Mouse (Mus musculus): ENCODE measurements at regions not wholly inside any gene's neighbourhood (a gene's known extent, or its start where the extent isn't known, plus 50 kb on each side); places are given as distances from the start of the nearest gene placed in this dataset.

- no peaks in the 10 kb centered on the region for H3K9me3 ChIP-seq
- H3K27ac ChIP-seq: no peak overlapping the region
- H3K4me3 ChIP-seq: no peak overlapping the region
- ATAC-seq (replicated peaks): no peak
- no peak overlapping the region for H3K4me2 ChIP-seq
- H3K4me1 ChIP-seq: no peaks in the 10 kb centered on the region
- H3K36me3 ChIP-seq (replicated peaks): no peaks in the 10 kb centered on the region
- no peak overlapping the region for H3K9ac ChIP-seq
- H3K27me3 ChIP-seq (replicated peaks): no peaks in the 10 kb centered on the region
- WGBS: 81% methylated on average over 5 of the region's 5 CpGs
Measured at GRCm38 (mm10) chr15:50360033-50360988, 3524.4 kb upstream of the Gm7489 start.

GRCm38 (mm10) chr15:50361334-50361733 lies 3523.4 kb upstream of the Gm7489 start:
- ATAC-seq (replicated peaks): no peak
- Histone ChIP-seq H3K4me1 (no peaks in the 10 kb centered on the region), H3K27ac (no peak overlapping the region), H3K9ac (no peak overlapping the region), H3K36me3 (replicated peaks) (no peaks in the 10 kb centered on the region), H3K27me3 (replicated peaks) (no peaks in the 10 kb centered on the region), H3K4me2 (no peak overlapping the region), H3K4me3 (no peak overlapping the region), H3K9me3 (no peaks in the 10 kb centered on the region)
- WGBS: 90% methylated on average over 8 of the region's 8 CpGs

- H3K27me3 ChIP-seq (replicated peaks): no peaks in the 10 kb centered on the region
- 92% methylated on average over 4 of the region's 4 CpGs for WGBS
- ATAC-seq (replicated peaks): no peak
Measured at GRCm38 (mm10) chr15:50361751-50362507, 3522.8 kb upstream of the Gm7489 start.

GRCm38 (mm10) chr15:50400006-50400781 lies 3484.5 kb upstream of the Gm7489 start:
- 92% methylated on average over 7 of the region's 7 CpGs for WGBS
- Histone ChIP-seq H3K4me1 (no peaks in the 10 kb centered on the region), H3K4me3 (no peak overlapping the region), H3K27ac (no peak overlapping the region), H3K9me3 (no peaks in the 10 kb centered on the region), H3K27me3 (replicated peaks) (no peaks in the 10 kb centered on the region), H3K36me3 (replicated peaks) (no peaks in the 10 kb centered on the region), H3K9ac (no peak overlapping the region), H3K4me2 (no peak overlapping the region)
- ATAC-seq (replicated peaks): no peak

More at GRCm38 (mm10) chr15:50361751-50362507, 3522.8 kb upstream of the Gm7489 start:
- Histone ChIP-seq H3K9me3 (no peaks in the 10 kb centered on the region), H3K36me3 (replicated peaks) (no peaks in the 10 kb centered on the region), H3K27ac (no peak overlapping the region), H3K4me2 (no peak overlapping the region), H3K4me1 (no peaks in the 10 kb centered on the region), H3K4me3 (no peak overlapping the region), H3K9ac (no peak overlapping the region)

GRCm38 (mm10) chr15:50401386-50401785 lies 3483.3 kb upstream of the Gm7489 start:
- H3K4me3 ChIP-seq: no peak overlapping the region
- 96% methylated on average over 2 of the region's 2 CpGs for WGBS
- no peaks in the 10 kb centered on the region for H3K4me1 ChIP-seq
- H3K36me3 ChIP-seq (replicated peaks): no peaks in the 10 kb centered on the region
- no peaks in the 10 kb centered on the region for H3K9me3 ChIP-seq
- no peak for ATAC-seq (replicated peaks)
- no peak overlapping the region for H3K4me2 ChIP-seq
- H3K27me3 ChIP-seq (replicated peaks): no peaks in the 10 kb centered on the region
- no peak overlapping the region for H3K9ac ChIP-seq
- no peak overlapping the region for H3K27ac ChIP-seq

- no peaks in the 10 kb centered on the region for H3K4me1 ChIP-seq
Measured at GRCm38 (mm10) chr15:50402551-50402950, 3482.2 kb upstream of the Gm7489 start.

GRCm38 (mm10) chr15:50403883-50404282 lies 3480.8 kb upstream of the Gm7489 start:
- Histone ChIP-seq H3K4me3 (no peak overlapping the region), H3K36me3 (replicated peaks) (no peaks in the 10 kb centered on the region), H3K9ac (no peak overlapping the region), H3K4me2 (no peak overlapping the region), H3K9me3 (no peaks in the 10 kb centered on the region), H3K27ac (no peak overlapping the region), H3K27me3 (replicated peaks) (no peaks in the 10 kb centered on the region), H3K4me1 (no peaks in the 10 kb centered on the region)
- 90% methylated on average over 2 of the region's 2 CpGs for WGBS
- no peak for ATAC-seq (replicated peaks)

More at GRCm38 (mm10) chr15:50402551-50402950, 3482.2 kb upstream of the Gm7489 start:
- WGBS: 90% methylated on average over 1 of the region's 1 CpGs
- ATAC-seq (replicated peaks): no peak
- Histone ChIP-seq H3K4me3 (no peak overlapping the region), H3K27me3 (replicated peaks) (no peaks in the 10 kb centered on the region), H3K4me2 (no peak overlapping the region), H3K36me3 (replicated peaks) (no peaks in the 10 kb centered on the region), H3K9me3 (no peaks in the 10 kb centered on the region), H3K27ac (no peak overlapping the region), H3K9ac (no peak overlapping the region)

- Histone ChIP-seq H3K9me3 (no peaks in the 10 kb centered on the region; the same call in 1 of the 2 replicates), H3K27ac (no peak overlapping the region), H3K4me2 (no peak overlapping the region), H3K36me3 (replicated peaks) (no peaks in the 10 kb centered on the region), H3K4me3 (no peak overlapping the region), H3K4me1 (no peaks in the 10 kb centered on the region), H3K9ac (no peak overlapping the region), H3K27me3 (replicated peaks) (no peaks in the 10 kb centered on the region)
- 60% methylated on average over 2 of the region's 2 CpGs for WGBS
- ATAC-seq (replicated peaks): no peak
Measured at GRCm38 (mm10) chr15:50408985-50409384, 3475.7 kb upstream of the Gm7489 start.

- ATAC-seq (replicated peaks): no peak
- 88% methylated on average over 1 of the region's 1 CpGs for WGBS
- no peaks in the 10 kb centered on the region for H3K9me3 ChIP-seq
- no peaks in the 10 kb centered on the region for H3K27me3 ChIP-seq (replicated peaks)
- H3K4me3 ChIP-seq: no peak overlapping the region
- H3K9ac ChIP-seq: no peak overlapping the region
- no peak overlapping the region for H3K4me2 ChIP-seq
- H3K36me3 ChIP-seq (replicated peaks): no peaks in the 10 kb centered on the region
- no peak overlapping the region for H3K27ac ChIP-seq
- H3K4me1 ChIP-seq: no peaks in the 10 kb centered on the region
Measured at GRCm38 (mm10) chr15:50417641-50418040, 3467.1 kb upstream of the Gm7489 start.

GRCm38 (mm10) chr15:50423082-50423665 lies 3461.5 kb upstream of the Gm7489 start:
- H3K9me3 ChIP-seq: no peaks in the 10 kb centered on the region
- H3K27ac ChIP-seq: no peak overlapping the region
- no peaks in the 10 kb centered on the region for H3K4me1 ChIP-seq
- no peak overlapping the region for H3K9ac ChIP-seq
- H3K4me3 ChIP-seq: no peak overlapping the region
- no peak for ATAC-seq (replicated peaks)
- H3K36me3 ChIP-seq (replicated peaks): no peaks in the 10 kb centered on the region
- 70% methylated on average over 5 of the region's 5 CpGs for WGBS
- H3K4me2 ChIP-seq: no peak overlapping the region
- no peaks in the 10 kb centered on the region for H3K27me3 ChIP-seq (replicated peaks)

- Histone ChIP-seq H3K4me2 (no peak overlapping the region), H3K4me1 (no peaks in the 10 kb centered on the region), H3K27ac (no peak overlapping the region), H3K27me3 (replicated peaks) (no peaks in the 10 kb centered on the region), H3K36me3 (replicated peaks) (no peaks in the 10 kb centered on the region), H3K9me3 (no peaks in the 10 kb centered on the region), H3K4me3 (no peak overlapping the region), H3K9ac (no peak overlapping the region)
- no peak for ATAC-seq (replicated peaks)
- WGBS: 48% methylated on average over 2 of the region's 2 CpGs
Measured at GRCm38 (mm10) chr15:50449604-50450003, 3435.1 kb upstream of the Gm7489 start.

- ATAC-seq (replicated peaks): no peak
Measured at GRCm38 (mm10) chr15:50472626-50473025, 3412.1 kb upstream of the Gm7489 start.

More at GRCm38 (mm10) chr15:50472626-50473025, 3412.1 kb upstream of the Gm7489 start:
- Histone ChIP-seq H3K27me3 (replicated peaks) (no peaks in the 10 kb centered on the region), H3K27ac (no peak overlapping the region), H3K9ac (no peak overlapping the region), H3K4me2 (no peak overlapping the region), H3K9me3 (no peaks in the 10 kb centered on the region), H3K4me1 (no peaks in the 10 kb centered on the region), H3K4me3 (no peak overlapping the region), H3K36me3 (replicated peaks) (no peaks in the 10 kb centered on the region)

All from midbrain, embryonic 15.5 days (tissue).